Mouse (Mus musculus): ENCODE data around the gene Tbc1d13. TPM values are rescaled to one million over a fixed set of nuclear protein-coding genes. Genes with fewer than 3 reads are reported as not detected.
A peak's percentile ranks its signal among the peaks of the same experiment; 100 is the strongest.

Tbc1d13 gene
- polyA plus RNA-seq, 1 experiment from 2014 or later, result 9.9 TPM

DNA sequence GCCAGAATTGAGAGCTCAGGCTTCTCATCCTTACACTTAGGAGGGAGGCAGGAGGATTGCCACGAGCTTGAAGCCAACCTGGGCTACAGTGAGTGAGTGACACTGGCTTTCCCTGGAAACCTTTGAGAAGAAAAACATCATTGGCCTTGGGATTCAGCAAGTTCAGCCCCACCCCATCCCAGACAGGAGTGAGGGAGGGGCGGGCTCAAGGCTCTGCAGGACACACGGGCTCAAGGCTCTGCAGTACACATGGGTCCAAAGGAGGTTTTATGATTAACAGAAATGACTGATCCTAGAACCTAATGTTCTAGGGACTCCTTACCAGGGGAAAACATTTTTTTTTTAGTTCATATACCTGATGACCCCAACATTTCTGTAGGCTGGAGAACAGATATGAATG, 50.2 kb downstream of the Tbc1d13 start:
- H3K9ac ChIP-seq (ENCODE audit: low read length), result no peak overlapping the region
- no peaks in the 10 kb centered on the region for H3K4me1 ChIP-seq (ENCODE audit: control insufficient read depth in 2 of 2, insufficient read depth in 2 of 2, low read length in 2 of 2)
- ATAC-seq (ENCODE audit: insufficient number of reproducible peaks, insufficient read depth, low FRiP score, low read depth), result no peak
- no peaks in the 10 kb centered on the region for H3K27me3 ChIP-seq (ENCODE audit: control insufficient read depth, insufficient read depth, low read length)
- 68% methylated on average over 3 of the region's 3 CpGs for WGBS
- H3K27ac ChIP-seq (replicated peaks in 1 of 2; ENCODE audit: control insufficient read depth in 1 of 2, insufficient read depth in 1 of 2, low read depth in 2 of 2, low read length in 2 of 2), result no peak overlapping the region
- H3K4me2 ChIP-seq (ENCODE audit: low read length), result no peak overlapping the region
- no peak overlapping the region for H3K4me3 ChIP-seq (ENCODE audit: control insufficient read depth in 1 of 2, insufficient read depth in 1 of 2, low read depth in 1 of 2, low read length in 2 of 2)
- H3K36me3 ChIP-seq (ENCODE audit: control insufficient read depth, insufficient read depth, low read length), result 0 out of 2 replicates have a peak, but pooled peaks cover 9% of the 10 kb centered on the region
- peaks cover 6% of the 10 kb centered on the region; the same call in 1 of the 2 replicates for H3K9me3 ChIP-seq (ENCODE audit: control insufficient read depth, low read length)

DNA sequence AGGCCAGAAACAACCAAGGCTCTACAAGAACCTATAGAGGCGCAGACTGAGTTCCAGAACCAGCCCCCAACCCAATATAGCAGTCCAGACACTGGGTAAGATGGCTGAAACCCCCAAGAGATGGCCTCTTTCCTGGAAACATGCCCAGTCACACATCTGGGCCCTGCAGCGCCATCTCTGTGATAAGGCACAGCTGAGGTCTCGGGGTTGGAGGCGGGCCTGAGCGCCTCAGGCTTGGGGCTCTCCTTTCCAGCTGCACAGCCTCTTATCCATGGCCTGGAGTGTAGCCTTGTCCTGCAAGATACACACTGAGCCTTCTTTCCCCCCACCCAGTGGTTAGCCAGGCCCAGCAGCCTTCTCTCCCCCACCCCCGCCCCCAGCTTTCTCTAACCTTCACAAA, 51.7 kb downstream of the Tbc1d13 start:
- Histone ChIP-seq H3K27ac (replicated peaks in 1 of 2; ENCODE audit: control insufficient read depth in 1 of 2, insufficient read depth in 1 of 2, low read depth in 2 of 2, low read length in 2 of 2) (no peak overlapping the region), H3K9ac (ENCODE audit: low read length) (no peak overlapping the region), H3K4me2 (ENCODE audit: low read length) (no peak overlapping the region), H3K4me3 (ENCODE audit: control insufficient read depth in 1 of 2, insufficient read depth in 1 of 2, low read depth in 1 of 2, low read length in 2 of 2) (no peak overlapping the region), H3K9me3 (ENCODE audit: control insufficient read depth, low read length) (peaks cover 6% of the 10 kb centered on the region; the same call in 1 of the 2 replicates), H3K4me1 (ENCODE audit: control insufficient read depth in 2 of 2, insufficient read depth in 2 of 2, low read length in 2 of 2) (no peaks in the 10 kb centered on the region), H3K27me3 (ENCODE audit: control insufficient read depth, insufficient read depth, low read length) (no peaks in the 10 kb centered on the region), H3K36me3 (ENCODE audit: control insufficient read depth, insufficient read depth, low read length) (0 out of 2 replicates have a peak, but pooled peaks cover 9% of the 10 kb centered on the region)
- ATAC-seq (ENCODE audit: insufficient number of reproducible peaks, insufficient read depth, low FRiP score, low read depth), result no peak
- 66% methylated on average over 6 of the region's 6 CpGs for WGBS

DNA sequence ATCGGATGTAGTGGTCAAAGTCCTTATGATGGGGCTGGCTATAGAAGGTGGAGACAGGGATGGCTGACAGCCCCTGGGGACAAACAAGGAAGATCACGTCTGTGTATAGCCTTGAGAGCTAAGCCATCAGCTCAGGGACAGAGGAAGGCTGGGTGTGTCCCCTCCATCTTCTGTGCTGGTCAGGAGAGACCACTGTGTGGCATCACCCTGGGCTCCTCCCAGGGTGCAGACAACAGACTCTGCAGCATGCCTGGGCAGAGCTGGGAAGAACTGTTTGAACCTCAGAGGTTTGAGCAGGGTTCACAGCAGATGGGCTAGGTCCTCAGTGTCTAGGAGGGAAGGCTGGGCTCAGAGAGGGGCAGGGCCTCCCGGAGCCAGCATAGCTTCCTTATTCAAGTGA, 52.1 kb downstream of the Tbc1d13 start:
- no peak for ATAC-seq (ENCODE audit: insufficient number of reproducible peaks, insufficient read depth, low FRiP score, low read depth)
- Histone ChIP-seq H3K27ac (replicated peaks in 1 of 2; ENCODE audit: control insufficient read depth in 1 of 2, insufficient read depth in 1 of 2, low read depth in 2 of 2, low read length in 2 of 2) (no peak overlapping the region), H3K27me3 (ENCODE audit: control insufficient read depth, insufficient read depth, low read length) (no peaks in the 10 kb centered on the region), H3K4me3 (ENCODE audit: control insufficient read depth in 1 of 2, insufficient read depth in 1 of 2, low read depth in 1 of 2, low read length in 2 of 2) (no peak overlapping the region), H3K9ac (ENCODE audit: low read length) (no peak overlapping the region), H3K4me2 (ENCODE audit: low read length) (no peak overlapping the region), H3K36me3 (ENCODE audit: control insufficient read depth, insufficient read depth, low read length) (0 out of 2 replicates have a peak, but pooled peaks cover 9% of the 10 kb centered on the region), H3K4me1 (ENCODE audit: control insufficient read depth in 2 of 2, insufficient read depth in 2 of 2, low read length in 2 of 2) (no peaks in the 10 kb centered on the region), H3K9me3 (ENCODE audit: control insufficient read depth, low read length) (peaks cover 6% of the 10 kb centered on the region; the same call in 1 of the 2 replicates)
- 74% methylated on average over 3 of the region's 3 CpGs for WGBS

DNA sequence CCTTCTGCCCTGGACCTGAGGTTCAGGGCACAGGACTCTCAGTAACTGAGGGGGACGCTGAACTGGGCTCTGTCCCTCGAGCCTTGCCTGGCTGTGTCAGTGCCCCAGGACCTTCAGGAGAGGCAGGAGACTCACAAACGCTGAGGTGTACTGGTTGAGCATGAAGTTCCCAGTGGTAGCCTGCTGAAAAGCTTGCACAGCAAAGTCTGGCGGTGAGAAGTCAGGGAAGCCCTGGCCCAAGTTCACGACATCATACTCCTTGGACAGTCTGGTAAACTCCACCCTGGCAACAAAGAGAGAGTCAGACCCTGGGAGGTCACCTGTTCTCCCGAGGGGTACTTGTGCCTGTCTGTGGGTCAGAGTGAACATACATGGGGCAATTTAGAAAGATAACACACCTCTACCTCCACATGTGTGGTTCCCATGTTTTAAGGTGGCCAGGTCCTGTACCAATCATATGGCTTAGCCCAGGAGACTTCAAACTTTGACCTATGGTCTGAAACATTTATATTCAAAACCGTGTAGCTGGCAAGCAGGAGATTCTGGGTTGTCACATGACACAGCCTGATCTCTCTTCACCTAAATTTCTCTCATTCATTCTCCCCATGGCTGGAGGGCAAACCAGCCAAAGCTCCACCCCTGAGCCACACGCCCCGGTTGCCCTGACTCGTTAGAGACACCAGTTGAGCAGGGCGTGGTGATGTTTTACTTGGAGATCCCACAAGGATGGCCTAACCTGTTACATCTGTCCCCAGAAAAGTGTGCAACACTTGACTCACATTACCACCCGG, 58.4 kb downstream of the Tbc1d13 start:
- Histone ChIP-seq H3K36me3 (ENCODE audit: control insufficient read depth, insufficient read depth, low read length) (no peaks in the 10 kb centered on the region), H3K27me3 (ENCODE audit: control insufficient read depth, insufficient read depth, low read length) (no peaks in the 10 kb centered on the region), H3K9ac (ENCODE audit: low read length) (no peak overlapping the region), H3K4me3 (ENCODE audit: control insufficient read depth in 1 of 2, insufficient read depth in 1 of 2, low read depth in 1 of 2, low read length in 2 of 2) (no peak overlapping the region), H3K9me3 (ENCODE audit: control insufficient read depth, low read length) (no peaks in the 10 kb centered on the region), H3K27ac (replicated peaks in 1 of 2; ENCODE audit: control insufficient read depth in 1 of 2, insufficient read depth in 1 of 2, low read depth in 2 of 2, low read length in 2 of 2) (no peak overlapping the region), H3K4me2 (ENCODE audit: low read length) (no peak overlapping the region), H3K4me1 (ENCODE audit: control insufficient read depth in 2 of 2, insufficient read depth in 2 of 2, low read length in 2 of 2) (no peaks in the 10 kb centered on the region)
- no peak for ATAC-seq (ENCODE audit: insufficient number of reproducible peaks, insufficient read depth, low FRiP score, low read depth)
- 86% methylated on average over 12 of the region's 12 CpGs for WGBS

DNA sequence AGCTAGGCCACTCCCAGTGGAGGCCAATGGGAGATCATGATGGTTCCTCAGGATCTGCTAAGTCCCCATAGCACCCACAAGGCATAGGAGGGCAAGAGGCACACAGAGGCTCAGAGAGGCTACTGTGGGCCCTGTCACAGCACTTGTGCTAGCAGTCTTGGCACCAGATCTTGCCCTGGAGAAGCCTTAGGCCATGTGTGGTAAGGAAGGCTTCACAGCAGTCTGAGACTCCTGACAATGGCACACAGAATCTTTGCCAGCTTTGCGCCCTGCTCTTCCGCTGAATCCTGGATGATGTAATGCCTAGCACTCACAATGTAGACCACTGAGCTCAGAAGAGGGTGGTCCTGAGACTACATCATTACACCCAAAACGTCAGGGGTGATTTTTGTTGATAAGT, 61.1 kb downstream of the Tbc1d13 start:
- Histone ChIP-seq H3K36me3 (ENCODE audit: control insufficient read depth, insufficient read depth, low read length) (no peaks in the 10 kb centered on the region), H3K9me3 (ENCODE audit: control insufficient read depth, low read length) (no peaks in the 10 kb centered on the region), H3K27me3 (ENCODE audit: control insufficient read depth, insufficient read depth, low read length) (no peaks in the 10 kb centered on the region), H3K9ac (ENCODE audit: low read length) (no peak overlapping the region), H3K27ac (replicated peaks in 1 of 2; ENCODE audit: control insufficient read depth in 1 of 2, insufficient read depth in 1 of 2, low read depth in 2 of 2, low read length in 2 of 2) (no peak overlapping the region), H3K4me2 (ENCODE audit: low read length) (no peak overlapping the region), H3K4me3 (ENCODE audit: control insufficient read depth in 1 of 2, insufficient read depth in 1 of 2, low read depth in 1 of 2, low read length in 2 of 2) (no peak overlapping the region), H3K4me1 (ENCODE audit: control insufficient read depth in 2 of 2, insufficient read depth in 2 of 2, low read length in 2 of 2) (peaks cover 0 to under 1% of the 10 kb centered on the region in 2 experiments; a peak in 1 of 4 replicates)
- WGBS, result 71% methylated on average over 3 of the region's 3 CpGs
- ATAC-seq (ENCODE audit: insufficient number of reproducible peaks, insufficient read depth, low FRiP score, low read depth), result no peak

DNA sequence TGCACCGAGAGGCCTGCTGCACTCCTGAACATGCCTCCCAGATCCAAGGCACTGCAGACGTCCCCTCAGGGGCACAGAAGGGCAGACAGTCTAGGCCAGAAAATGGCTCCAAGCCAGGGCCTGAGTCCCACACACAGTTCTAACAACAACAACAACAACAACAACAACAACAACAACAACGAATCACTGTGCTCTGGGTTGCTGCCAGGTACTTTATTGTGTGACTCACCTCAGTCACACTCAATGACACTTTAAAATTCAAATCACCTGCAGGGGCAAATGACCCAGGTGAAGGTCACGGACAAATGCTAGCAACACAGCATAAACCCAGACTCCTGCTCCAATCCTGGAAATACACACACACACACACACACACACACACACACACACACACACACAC, 64.5 kb downstream of the Tbc1d13 start:
- H3K4me3 ChIP-seq (ENCODE audit: control insufficient read depth in 1 of 2, insufficient read depth in 1 of 2, low read depth in 1 of 2, low read length in 2 of 2), result no peak overlapping the region
- H3K4me2 ChIP-seq (ENCODE audit: low read length), result no peak overlapping the region
- H3K27ac ChIP-seq (replicated peaks in 1 of 2; ENCODE audit: control insufficient read depth in 1 of 2, insufficient read depth in 1 of 2, low read depth in 2 of 2, low read length in 2 of 2), result no peak overlapping the region
- no peaks in the 10 kb centered on the region for H3K9me3 ChIP-seq (ENCODE audit: control insufficient read depth, low read length)
- whole genome bisulfite sequencing, result 51% methylated on average over 4 of the region's 4 CpGs
- H3K27me3 ChIP-seq (ENCODE audit: control insufficient read depth, insufficient read depth, low read length), result no peaks in the 10 kb centered on the region
- H3K36me3 ChIP-seq (ENCODE audit: control insufficient read depth, insufficient read depth, low read length), result no peaks in the 10 kb centered on the region
- H3K4me1 ChIP-seq (ENCODE audit: control insufficient read depth in 2 of 2, insufficient read depth in 2 of 2, low read length in 2 of 2), result peaks cover 2 to 13% of the 10 kb centered on the region in 2 experiments; a peak in 3 of 4 replicates
- H3K9ac ChIP-seq (ENCODE audit: low read length), result no peak overlapping the region
- peak; percentile 13; the same call in 1 of the 2 replicates for ATAC-seq (ENCODE audit: insufficient number of reproducible peaks, insufficient read depth, low FRiP score, low read depth)

DNA sequence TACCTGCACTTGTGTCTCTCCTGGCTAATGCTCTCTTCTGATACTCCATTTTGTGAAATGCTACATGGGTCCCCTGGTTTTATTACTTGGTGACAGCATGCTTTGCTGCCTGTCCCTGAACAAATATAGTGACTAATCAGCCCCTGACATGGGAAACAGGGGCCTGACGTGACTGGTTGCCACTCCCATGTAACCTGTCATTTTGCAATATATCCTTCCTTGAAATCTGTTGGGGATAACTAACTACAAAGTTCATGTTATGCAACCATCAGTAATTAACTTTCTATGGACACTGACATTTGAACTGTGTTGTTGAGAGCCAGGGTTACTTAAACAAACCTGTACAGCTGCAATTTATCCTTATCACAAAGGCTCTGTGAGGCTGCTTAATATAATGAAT, 66.4 kb downstream of the Tbc1d13 start:
- 32% methylated on average over 1 of the region's 1 CpGs for WGBS
- Histone ChIP-seq H3K4me1 (ENCODE audit: control insufficient read depth in 2 of 2, insufficient read depth in 2 of 2, low read length in 2 of 2) (peaks cover 2 to 19% of the 10 kb centered on the region in 2 experiments; a peak in 3 of 4 replicates), H3K9ac (ENCODE audit: low read length) (no peak overlapping the region; the same call in 1 of the 2 replicates), H3K27ac (replicated peaks in 1 of 2; ENCODE audit: control insufficient read depth in 1 of 2, insufficient read depth in 1 of 2, low read depth in 2 of 2, low read length in 2 of 2) (0 out of 4 replicates have a peak overlapping the region, but pooled peaks of 1 of the 2 experiments have one; percentile 37), H3K4me2 (ENCODE audit: low read length) (peak overlapping the region; percentile 11; the same call in 1 of the 2 replicates), H3K4me3 (ENCODE audit: control insufficient read depth in 1 of 2, insufficient read depth in 1 of 2, low read depth in 1 of 2, low read length in 2 of 2) (no peak overlapping the region), H3K36me3 (ENCODE audit: control insufficient read depth, insufficient read depth, low read length) (no peaks in the 10 kb centered on the region), H3K27me3 (ENCODE audit: control insufficient read depth, insufficient read depth, low read length) (no peaks in the 10 kb centered on the region), H3K9me3 (ENCODE audit: control insufficient read depth, low read length) (no peaks in the 10 kb centered on the region)
- no peak for ATAC-seq (ENCODE audit: insufficient number of reproducible peaks, insufficient read depth, low FRiP score, low read depth)
